Mouse (Mus musculus): ENCODE data around the gene Exosc1. TPM values are rescaled to one million over a fixed set of nuclear protein-coding genes. Genes with fewer than 3 reads are reported as not detected.
"Not testable (repeated sequence)": the region's sequence is repeated elsewhere in the genome, so short reads cannot be mapped to it uniquely, and the experiment has no call there.

Exosc1 gene
- polyA plus RNA-seq, 1 experiment from 2014 or later: 78.5 TPM

DNA sequence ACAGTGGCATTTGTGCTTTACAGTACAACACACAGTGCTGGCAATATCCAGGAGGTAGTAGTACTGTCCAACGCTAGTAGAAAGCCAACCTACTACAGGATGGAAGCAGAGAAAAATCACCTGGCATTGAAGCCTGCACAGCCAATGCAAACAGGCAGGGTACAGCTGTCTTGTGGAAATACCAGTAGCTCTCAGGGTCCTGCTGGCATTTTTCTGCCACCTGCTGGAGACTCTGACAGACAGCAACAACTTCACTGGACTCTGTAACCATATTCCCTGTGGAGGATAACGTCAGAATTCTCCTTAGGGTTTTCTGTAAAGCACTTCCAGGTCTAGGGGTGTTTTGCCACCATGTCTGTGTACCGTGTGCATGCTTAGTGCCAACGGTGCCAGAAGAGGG is 19.1 kb upstream of the Exosc1 start:
- no peak for ATAC-seq (ENCODE audit: insufficient number of reproducible peaks, insufficient read depth, low FRiP score, low TSS enrichment, low read depth)
- 82% methylated on average over 4 of the region's 4 CpGs for WGBS

DNA sequence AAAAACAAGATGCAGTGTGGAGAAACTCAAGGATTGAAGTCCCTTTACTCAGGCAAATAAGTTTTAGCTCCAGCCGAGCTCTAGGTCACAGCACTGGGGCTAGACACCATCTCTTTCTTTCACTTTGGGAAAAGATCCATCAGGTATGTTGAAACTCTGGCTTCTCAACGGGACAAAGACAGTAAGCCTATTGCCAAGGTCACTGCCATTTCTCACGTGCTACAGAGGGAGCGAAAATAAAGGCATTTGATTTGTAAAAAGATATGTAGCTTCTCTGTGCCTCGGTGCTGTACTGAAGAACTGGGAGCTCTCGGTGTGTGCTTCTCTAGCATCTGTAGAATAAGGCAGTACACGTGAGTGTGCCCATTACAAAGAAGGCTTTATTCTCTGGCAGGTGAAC is 10.6 kb upstream of the Exosc1 start:
- no peaks in the 10 kb centered on the region for H3K9me3 ChIP-seq
- no peak overlapping the region for H3K4me3 ChIP-seq (replicated peaks)
- no peaks in the 10 kb centered on the region for H3K27me3 ChIP-seq
- no peaks in the 10 kb centered on the region for H3K4me1 ChIP-seq (replicated peaks)
- no peak overlapping the region for H3K4me2 ChIP-seq
- ATAC-seq (ENCODE audit: insufficient number of reproducible peaks, insufficient read depth, low FRiP score, low TSS enrichment, low read depth): no peak
- WGBS: 90% methylated on average over 7 of the region's 7 CpGs
- peaks cover 98% of the 10 kb centered on the region for H3K36me3 ChIP-seq
- H3K9ac ChIP-seq (replicated peaks): no peak overlapping the region
- no peak overlapping the region for H3K27ac ChIP-seq

More for the DNA sequence above, 19.1 kb upstream of the Exosc1 start:
- Histone ChIP-seq H3K36me3 (peaks cover 100% of the 10 kb centered on the region), H3K9me3 (no peaks in the 10 kb centered on the region), H3K4me3 (replicated peaks) (no peak overlapping the region), H3K27ac (no peak overlapping the region), H3K27me3 (no peaks in the 10 kb centered on the region), H3K9ac (replicated peaks) (no peak overlapping the region), H3K4me2 (no peak overlapping the region), H3K4me1 (replicated peaks) (no peaks in the 10 kb centered on the region)

DNA sequence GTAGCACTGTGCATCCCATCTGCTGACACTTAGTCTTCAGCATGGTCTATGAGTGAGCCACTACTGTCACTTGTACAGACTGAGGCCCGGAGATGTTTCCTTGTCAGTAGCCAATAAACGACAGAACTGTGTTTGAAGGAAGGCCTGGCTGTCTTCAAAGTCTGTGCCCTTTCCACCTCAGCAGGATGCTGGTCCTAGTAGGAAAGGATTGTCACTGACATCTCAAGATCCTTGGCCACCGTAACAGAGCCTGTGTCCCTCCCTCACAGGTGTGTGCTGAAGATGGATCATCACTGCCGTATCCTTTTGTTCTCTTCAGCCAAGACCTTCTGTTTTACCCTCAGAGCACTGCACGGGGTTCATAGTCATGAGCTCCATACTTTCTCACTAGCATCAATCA is 5.3 kb upstream of the Exosc1 start:
- no peak overlapping the region for H3K9ac ChIP-seq (replicated peaks)
- 89% methylated on average over 5 of the region's 5 CpGs for WGBS
- H3K27ac ChIP-seq: no peak overlapping the region
- no peak overlapping the region for H3K4me3 ChIP-seq (replicated peaks)
- H3K4me1 ChIP-seq (replicated peaks): peaks cover 9% of the 10 kb centered on the region
- H3K4me2 ChIP-seq: no peak overlapping the region
- no peak for ATAC-seq (ENCODE audit: insufficient number of reproducible peaks, insufficient read depth, low FRiP score, low TSS enrichment, low read depth)
- H3K36me3 ChIP-seq: peaks cover 69% of the 10 kb centered on the region
- H3K27me3 ChIP-seq: no peaks in the 10 kb centered on the region
- no peaks in the 10 kb centered on the region for H3K9me3 ChIP-seq

DNA sequence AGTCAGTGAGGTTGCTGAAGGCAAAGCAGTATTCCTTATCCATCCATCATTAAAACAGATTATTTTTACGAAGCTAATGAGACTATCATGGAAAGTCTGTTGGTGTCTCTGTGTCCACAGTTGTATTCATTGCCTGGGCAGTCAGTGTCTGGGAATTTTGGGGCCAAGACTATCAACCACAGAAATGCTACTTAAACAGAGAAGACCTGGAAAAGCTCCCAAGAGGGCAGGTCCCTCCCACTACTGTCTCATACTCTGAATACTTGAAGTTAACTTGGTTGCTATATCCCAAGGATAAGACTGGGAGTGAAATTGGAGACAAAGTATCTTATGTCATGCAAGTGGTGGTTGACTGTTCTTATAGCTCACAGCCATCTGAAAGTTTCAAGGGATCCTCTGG is 2.7 kb upstream of the Exosc1 start:
- peaks cover 48% of the 10 kb centered on the region for H3K36me3 ChIP-seq
- 94% methylated on average over 1 of the region's 1 CpGs for WGBS
- no peak for ATAC-seq (ENCODE audit: insufficient number of reproducible peaks, insufficient read depth, low FRiP score, low TSS enrichment, low read depth)

DNA sequence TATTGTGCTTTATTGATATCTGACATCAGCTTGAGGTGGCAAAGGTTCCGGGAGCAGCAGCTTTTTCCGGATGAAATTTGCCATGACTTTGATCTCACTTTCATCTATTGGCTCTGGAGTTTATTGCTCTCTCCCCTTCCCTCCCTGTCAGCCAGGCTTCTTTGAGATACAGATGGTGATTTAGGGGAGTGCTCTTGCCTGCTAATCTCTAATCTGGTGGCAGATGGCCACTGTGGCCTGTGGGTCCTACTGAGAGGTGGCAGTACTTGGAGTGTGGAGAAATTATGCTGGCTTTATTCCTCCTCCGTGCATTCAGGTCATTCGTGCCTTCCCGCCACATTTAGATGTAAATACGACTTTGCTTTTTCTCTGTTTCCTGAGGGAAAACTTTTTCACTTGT is 901 bp upstream of the Exosc1 start:
- H3K9ac ChIP-seq (replicated peaks): peak overlapping the region; percentile 83
- WGBS: 10% methylated on average over 6 of the region's 6 CpGs
- H3K4me2 ChIP-seq: peak overlapping the region; percentile 76
- H3K4me1 ChIP-seq (replicated peaks): peaks cover 19% of the 10 kb centered on the region
- no peaks in the 10 kb centered on the region for H3K9me3 ChIP-seq
- H3K27me3 ChIP-seq: no peaks in the 10 kb centered on the region
- H3K27ac ChIP-seq: no peak overlapping the region
- no peak for ATAC-seq (ENCODE audit: insufficient number of reproducible peaks, insufficient read depth, low FRiP score, low TSS enrichment, low read depth)
- H3K4me3 ChIP-seq (replicated peaks): peak overlapping the region; percentile 92
- peaks cover 44% of the 10 kb centered on the region for H3K36me3 ChIP-seq

More for the DNA sequence above, 2.7 kb upstream of the Exosc1 start:
- Histone ChIP-seq H3K27ac (no peak overlapping the region), H3K4me3 (replicated peaks) (no peak overlapping the region), H3K9me3 (no peaks in the 10 kb centered on the region), H3K4me1 (replicated peaks) (peaks cover 19% of the 10 kb centered on the region), H3K27me3 (no peaks in the 10 kb centered on the region), H3K4me2 (no peak overlapping the region), H3K9ac (replicated peaks) (no peak overlapping the region)

DNA sequence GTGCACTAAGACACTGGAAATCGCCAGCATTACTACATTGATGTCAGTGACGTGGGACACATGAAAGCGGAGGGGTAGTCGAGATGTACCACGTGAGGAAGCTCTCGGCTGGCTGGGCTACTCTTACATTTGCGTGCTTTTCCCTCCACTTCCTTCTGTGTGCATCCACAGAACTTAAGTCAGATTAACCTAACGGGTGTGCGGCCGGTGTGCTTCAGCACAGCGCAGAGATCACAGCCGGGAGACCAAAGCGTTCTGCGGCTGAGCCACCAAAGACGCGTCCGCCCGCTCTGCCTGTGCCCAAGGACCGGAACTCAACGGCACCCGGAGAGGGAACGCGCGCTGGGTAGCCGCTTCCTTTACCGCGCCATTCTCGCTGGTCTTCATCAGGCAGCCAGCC is 537 bp downstream of the Exosc1 start:
- H3K4me2 ChIP-seq: peak overlapping the region; percentile 76
- H3K9me3 ChIP-seq: no peaks in the 10 kb centered on the region
- ATAC-seq (ENCODE audit: insufficient number of reproducible peaks, insufficient read depth, low FRiP score, low TSS enrichment, low read depth): no peak
- no peak overlapping the region for H3K27ac ChIP-seq
- peak overlapping the region; percentile 92 for H3K4me3 ChIP-seq (replicated peaks)
- H3K4me1 ChIP-seq (replicated peaks): peaks cover 19% of the 10 kb centered on the region
- peak overlapping the region; percentile 83 for H3K9ac ChIP-seq (replicated peaks)
- H3K36me3 ChIP-seq: peaks cover 43% of the 10 kb centered on the region
- under 1% methylated on average over 28 of the region's 28 CpGs for WGBS
- no peaks in the 10 kb centered on the region for H3K27me3 ChIP-seq

DNA sequence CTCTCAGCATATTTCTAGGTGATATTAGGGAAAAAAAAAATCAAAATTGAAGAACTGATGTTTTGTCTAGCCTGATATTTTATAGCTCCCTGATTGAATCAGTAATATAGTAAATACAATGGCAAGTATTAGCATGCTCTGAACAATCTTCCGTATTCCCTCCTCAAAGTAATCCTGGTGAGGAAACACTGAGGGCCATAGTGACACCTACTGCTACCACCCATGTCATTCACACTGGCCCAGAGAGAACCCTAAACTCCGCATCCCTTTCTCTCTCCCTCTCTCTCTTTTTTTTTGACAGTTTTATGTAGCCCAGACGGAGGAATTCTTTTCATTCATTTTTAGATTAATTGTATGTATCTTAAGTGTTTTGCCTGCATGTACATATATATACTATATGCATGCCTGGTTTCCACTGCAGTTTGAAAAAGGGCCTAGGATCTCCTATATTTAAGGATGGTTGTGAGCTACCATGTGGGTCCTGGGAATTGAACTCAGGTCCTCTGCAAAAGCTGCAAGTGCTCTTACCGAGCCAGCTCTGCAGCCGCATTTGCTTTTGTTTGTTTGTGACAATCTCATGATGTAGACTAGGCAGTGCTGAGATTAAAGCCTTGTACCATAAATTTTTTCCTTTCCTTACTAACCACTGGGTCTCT is 12.7 kb downstream of the Exosc1 start:
- Histone ChIP-seq H3K4me2 (no peak overlapping the region), H3K4me1 (replicated peaks) (no peaks in the 10 kb centered on the region), H3K27me3 (no peaks in the 10 kb centered on the region), H3K9me3 (no peaks in the 10 kb centered on the region), H3K36me3 (peaks cover 78% of the 10 kb centered on the region), H3K4me3 (replicated peaks) (no peak overlapping the region), H3K9ac (replicated peaks) (no peak overlapping the region), H3K27ac (no peak overlapping the region)
- WGBS: 80% methylated on average over 5 of the region's 5 CpGs
- no peak for ATAC-seq (ENCODE audit: insufficient number of reproducible peaks, insufficient read depth, low FRiP score, low TSS enrichment, low read depth)

DNA sequence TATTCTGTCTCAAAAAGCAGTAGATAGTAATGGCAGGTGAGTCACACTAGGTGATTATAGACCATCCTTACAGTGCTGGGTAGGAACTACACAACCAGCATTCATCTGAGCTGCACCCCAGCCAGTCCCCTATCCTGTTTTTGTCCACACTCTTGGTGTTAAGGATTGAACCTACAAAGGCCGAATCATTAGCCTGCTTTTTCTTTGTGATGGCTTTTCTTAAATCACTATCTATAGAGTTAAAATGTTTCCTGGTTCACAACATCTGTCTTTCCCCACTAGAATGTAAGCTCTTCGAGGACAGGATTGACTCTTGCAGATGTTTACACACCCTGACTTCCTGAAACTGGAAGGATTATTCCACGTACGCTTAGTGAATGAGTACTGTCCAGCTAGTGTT is 13.8 kb downstream of the Exosc1 start:
- no peaks in the 10 kb centered on the region for H3K9me3 ChIP-seq
- H3K27ac ChIP-seq: no peak overlapping the region
- WGBS: 78% methylated on average over 4 of the region's 4 CpGs
- no peaks in the 10 kb centered on the region for H3K27me3 ChIP-seq
- H3K36me3 ChIP-seq: peaks cover 79% of the 10 kb centered on the region
- no peak for ATAC-seq (ENCODE audit: insufficient number of reproducible peaks, insufficient read depth, low FRiP score, low TSS enrichment, low read depth)
- peaks cover 2% of the 10 kb centered on the region; the same call in 1 of the 2 replicates for H3K4me1 ChIP-seq (replicated peaks)
- H3K9ac ChIP-seq (replicated peaks): no peak overlapping the region
- H3K4me2 ChIP-seq: no peak overlapping the region
- no peak overlapping the region for H3K4me3 ChIP-seq (replicated peaks)

DNA sequence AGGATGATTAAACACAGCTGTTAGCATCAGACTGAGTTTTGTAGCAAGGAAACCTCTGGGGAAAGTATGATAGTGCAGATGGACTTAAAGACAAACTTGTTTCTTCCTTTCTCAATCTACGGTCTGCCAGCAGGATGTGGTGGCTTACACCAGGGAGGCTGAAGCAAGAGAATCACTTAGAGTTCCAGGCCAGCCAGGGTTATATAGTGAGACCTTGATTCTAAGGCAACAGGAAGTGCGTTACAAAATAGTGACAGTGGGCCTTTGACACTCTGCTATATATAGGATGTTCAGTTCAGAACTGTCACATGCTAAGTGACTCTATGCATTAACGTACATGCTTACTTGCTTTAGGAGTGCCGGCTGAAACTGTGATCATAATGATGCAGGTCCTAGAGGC is 16.4 kb downstream of the Exosc1 start:
- H3K4me1 ChIP-seq (replicated peaks): peaks cover 19% of the 10 kb centered on the region
- no peaks in the 10 kb centered on the region for H3K27me3 ChIP-seq
- no peak overlapping the region for H3K9ac ChIP-seq (replicated peaks)
- no peak for ATAC-seq (ENCODE audit: insufficient number of reproducible peaks, insufficient read depth, low FRiP score, low TSS enrichment, low read depth)
- peaks cover 57% of the 10 kb centered on the region for H3K36me3 ChIP-seq
- no peak overlapping the region for H3K4me3 ChIP-seq (replicated peaks)
- no peaks in the 10 kb centered on the region for H3K9me3 ChIP-seq
- no peak overlapping the region for H3K27ac ChIP-seq
- WGBS: 91% methylated on average over 4 of the region's 4 CpGs
- no peak overlapping the region for H3K4me2 ChIP-seq

DNA sequence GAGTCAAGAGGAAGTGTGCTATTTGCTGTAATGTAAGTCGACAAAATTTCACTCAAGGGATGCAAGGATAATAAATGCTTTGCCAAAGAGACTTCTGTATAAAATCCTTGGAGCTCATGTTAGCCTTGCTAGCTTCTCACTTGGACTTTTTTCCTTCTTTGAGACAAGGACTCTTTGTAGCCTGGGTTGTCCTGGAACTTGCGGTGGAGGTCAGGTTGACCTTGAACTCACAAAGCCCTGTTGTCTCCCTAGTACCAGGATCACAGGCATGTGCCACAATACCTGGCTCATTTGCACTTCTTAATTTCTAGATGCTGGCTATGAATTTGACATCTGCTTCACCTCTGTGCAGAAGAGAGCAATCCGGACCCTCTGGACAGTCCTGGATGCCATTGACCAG is 17.9 kb downstream of the Exosc1 start:
- Histone ChIP-seq H3K4me3 (replicated peaks) (no peak overlapping the region), H3K4me2 (no peak overlapping the region), H3K9me3 (no peaks in the 10 kb centered on the region), H3K27ac (no peak overlapping the region), H3K4me1 (replicated peaks) (peaks cover 19% of the 10 kb centered on the region), H3K36me3 (peaks cover 43% of the 10 kb centered on the region), H3K9ac (replicated peaks) (no peak overlapping the region), H3K27me3 (no peaks in the 10 kb centered on the region)
- ATAC-seq (ENCODE audit: insufficient number of reproducible peaks, insufficient read depth, low FRiP score, low TSS enrichment, low read depth): no peak
- 86% methylated on average over 3 of the region's 3 CpGs for WGBS

DNA sequence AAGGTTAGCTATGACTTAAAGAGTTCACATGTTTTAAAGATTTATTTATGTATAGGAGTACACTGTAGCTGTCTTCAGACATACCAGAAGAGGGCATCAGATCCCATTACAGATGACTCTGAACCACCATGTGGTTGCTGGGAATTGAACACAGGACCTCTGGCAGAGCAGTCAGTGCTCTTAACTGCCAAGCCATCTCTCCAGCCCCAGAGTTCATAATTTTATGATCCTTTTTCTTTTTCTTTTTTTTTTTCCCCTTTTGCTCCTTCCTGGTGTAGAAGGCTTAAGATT is 18.7 kb downstream of the Exosc1 start:
- Histone ChIP-seq H3K4me1 (replicated peaks) (peaks cover 19% of the 10 kb centered on the region), H3K4me3 (replicated peaks) (peak overlapping the region; percentile 93)

More for the DNA sequence above, 18.7 kb downstream of the Exosc1 start:
- peak overlapping the region; percentile 93 for H3K4me2 ChIP-seq
- not testable (repeated sequence) for H3K9me3 ChIP-seq; H3K27ac ChIP-seq; H3K9ac ChIP-seq (replicated peaks); H3K27me3 ChIP-seq; ATAC-seq (ENCODE audit: insufficient number of reproducible peaks, insufficient read depth, low FRiP score, low TSS enrichment, low read depth)
- H3K36me3 ChIP-seq: peaks cover 37% of the 10 kb centered on the region

Data from limb, embryonic 12.5 days (tissue).